Mouse (Mus musculus) midbrain, embryonic 12.5 days (tissue): Measurements from ENCODE around the gene Ppp6r3. TPM values are rescaled to one million over a fixed set of nuclear protein-coding genes. Genes with fewer than 3 reads are reported as not detected.

Experiments
- ATAC-seq: fragments of 200-750 bp; cut with Nextera tagmentation; 2 replicates; pipeline ENCODE4 v1.8.0; 2017; ENCODE audit warnings: low read depth, moderate TSS enrichment, moderate library complexity; ENCODE audit not compliant: low FRiP score
- H3K27ac ChIP-seq: fragments of 300-500 bp; sonication (generic); replicated peaks from 2 replicates; pipeline ENCODE4 v1.5.1; 2016; ENCODE audit warnings: mild to moderate bottlenecking
- H3K27me3 ChIP-seq: fragments of 300-500 bp; sonication (generic); 2 replicates; pipeline ENCODE4 v1.6.1; 2016; ENCODE audit warnings: mild to moderate bottlenecking
- H3K36me3 ChIP-seq: fragments of 300-500 bp; sonication (generic); 2 replicates; pipeline ENCODE4 v1.6.1; 2016
- H3K4me1 ChIP-seq: fragments of 300-500 bp; sonication (generic); 2 replicates; pipeline ENCODE4 v1.6.1; 2016
- H3K4me2 ChIP-seq: fragments of 300-500 bp; sonication (generic); replicated peaks from 2 replicates; pipeline ENCODE4 v1.6.1; 2016; ENCODE audit warnings: mild to moderate bottlenecking, moderate library complexity
- H3K4me3 ChIP-seq: fragments of 300-500 bp; sonication (generic); 2 replicates; pipeline ENCODE4 v1.5.1; 2016; ENCODE audit warnings: mild to moderate bottlenecking
- H3K9ac ChIP-seq: fragments of 300-500 bp; sonication (generic); replicated peaks from 2 replicates; pipeline ENCODE4 v1.6.1; 2016; ENCODE audit warnings: mild to moderate bottlenecking, moderate library complexity
- H3K9me3 ChIP-seq: fragments of 300-500 bp; sonication (generic); 2 replicates; pipeline ENCODE4 v1.6.1; 2016; ENCODE audit warnings: mild to moderate bottlenecking
- WGBS: fragments of 180-500 bp; shearing (Covaris S2); methylation state at CpG from one replicate; pipeline ENCODE4 v1.1.7; 2016; 5-methylcytosine and 5-hydroxymethylcytosine counted together
- polyA plus RNA-seq: library from polyadenylated mRNA; unstranded; fragments of >200 nt; fragmentation: Nextera tagmentation; extraction: Ambion mirVana; gene quantifications from 2 replicates; pipeline ENCODE4 v1.2.1, GENCODE M21; 2016

Gene Ppp6r3
- polyA plus RNA-seq, 1 experiment from 2014 or later = 86.1 TPM

GRCm38 (mm10) chr19:3482831-3483230, 92.7 kb downstream of the Ppp6r3 start:
- peaks cover 82% of the 10 kb centered on the region for H3K36me3 ChIP-seq
- no peak overlapping the region for H3K4me2 ChIP-seq
- 95% methylated on average over 7 of the region's 7 CpGs for WGBS
- H3K27ac ChIP-seq = no peak overlapping the region
- no peak overlapping the region for H3K9ac ChIP-seq
- H3K4me3 ChIP-seq = no peak overlapping the region
- ATAC-seq = no peak
- no peaks in the 10 kb centered on the region for H3K4me1 ChIP-seq
- H3K9me3 ChIP-seq = no peaks in the 10 kb centered on the region
- no peaks in the 10 kb centered on the region for H3K27me3 ChIP-seq

DNA sequence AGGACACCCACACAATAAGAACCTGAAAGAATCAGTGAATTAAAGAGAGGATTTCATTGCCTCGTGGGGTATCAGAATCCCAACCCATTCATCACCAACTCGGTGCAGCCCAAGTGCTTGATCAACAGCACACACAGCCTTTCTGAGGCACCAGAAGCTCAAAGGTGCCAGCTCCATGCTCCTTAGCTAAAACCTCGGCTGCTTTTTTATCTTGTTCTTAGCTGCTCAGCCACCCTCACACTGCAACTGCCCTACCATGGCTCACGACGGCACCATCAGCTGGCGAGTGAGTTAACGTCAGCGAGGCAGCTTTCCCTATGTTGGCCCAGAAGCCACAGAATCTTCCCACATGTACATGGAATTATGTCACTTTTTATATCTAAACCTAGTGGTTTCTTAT, 95.4 kb downstream of the Ppp6r3 start:
- 93% methylated on average over 8 of the region's 8 CpGs for WGBS
- Histone ChIP-seq H3K27ac (no peak overlapping the region), H3K4me2 (no peak overlapping the region), H3K9me3 (no peaks in the 10 kb centered on the region), H3K36me3 (peaks cover 75% of the 10 kb centered on the region), H3K4me3 (no peak overlapping the region), H3K9ac (no peak overlapping the region), H3K27me3 (no peaks in the 10 kb centered on the region), H3K4me1 (no peaks in the 10 kb centered on the region)
- no peak for ATAC-seq

DNA sequence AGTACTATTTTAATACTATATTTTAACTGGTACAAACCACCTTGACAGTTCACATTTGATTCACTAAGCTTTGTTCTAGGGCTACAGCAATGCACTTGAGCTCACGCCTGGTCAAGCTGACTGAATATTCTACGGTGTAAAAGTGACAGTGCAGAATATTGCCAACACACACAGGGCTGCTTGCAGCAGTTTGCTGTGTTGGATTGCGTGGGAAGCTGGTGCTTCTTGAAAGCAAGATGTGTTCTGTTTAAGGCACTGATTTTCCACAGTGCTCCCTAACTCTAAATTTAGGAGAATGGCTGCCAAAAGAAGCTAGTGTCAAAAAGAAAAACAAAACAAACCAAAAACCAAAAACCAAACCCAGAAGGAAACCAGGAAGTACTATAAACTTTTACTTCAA, 98.6 kb downstream of the Ppp6r3 start:
- Histone ChIP-seq H3K9me3 (no peaks in the 10 kb centered on the region), H3K27ac (no peak overlapping the region), H3K27me3 (no peaks in the 10 kb centered on the region), H3K4me1 (no peaks in the 10 kb centered on the region), H3K9ac (no peak overlapping the region), H3K4me3 (no peak overlapping the region), H3K4me2 (no peak overlapping the region), H3K36me3 (peaks cover 74% of the 10 kb centered on the region)
- 96% methylated on average over 3 of the region's 3 CpGs for WGBS
- no peak for ATAC-seq

GRCm38 (mm10) chr19:3471218-3471617, 104.3 kb downstream of the Ppp6r3 start:
- Histone ChIP-seq H3K36me3 (peaks cover 88% of the 10 kb centered on the region), H3K27ac (no peak overlapping the region), H3K4me3 (no peak overlapping the region), H3K9me3 (no peaks in the 10 kb centered on the region), H3K4me1 (no peaks in the 10 kb centered on the region), H3K4me2 (no peak overlapping the region), H3K9ac (no peak overlapping the region), H3K27me3 (no peaks in the 10 kb centered on the region)
- 97% methylated on average over 2 of the region's 2 CpGs for WGBS
- ATAC-seq = no peak

- WGBS = 96% methylated on average over 7 of the region's 7 CpGs
- no peaks in the 10 kb centered on the region for H3K4me1 ChIP-seq
- H3K4me2 ChIP-seq = no peak overlapping the region
- no peak overlapping the region for H3K4me3 ChIP-seq
- ATAC-seq = no peak
- no peak overlapping the region for H3K9ac ChIP-seq
- peaks cover 99% of the 10 kb centered on the region for H3K36me3 ChIP-seq
- H3K27me3 ChIP-seq = no peaks in the 10 kb centered on the region
- H3K27ac ChIP-seq = no peak overlapping the region
- no peaks in the 10 kb centered on the region for H3K9me3 ChIP-seq
Observed at GRCm38 (mm10) chr19:3467574-3467973, 108.0 kb downstream of the Ppp6r3 start.

DNA sequence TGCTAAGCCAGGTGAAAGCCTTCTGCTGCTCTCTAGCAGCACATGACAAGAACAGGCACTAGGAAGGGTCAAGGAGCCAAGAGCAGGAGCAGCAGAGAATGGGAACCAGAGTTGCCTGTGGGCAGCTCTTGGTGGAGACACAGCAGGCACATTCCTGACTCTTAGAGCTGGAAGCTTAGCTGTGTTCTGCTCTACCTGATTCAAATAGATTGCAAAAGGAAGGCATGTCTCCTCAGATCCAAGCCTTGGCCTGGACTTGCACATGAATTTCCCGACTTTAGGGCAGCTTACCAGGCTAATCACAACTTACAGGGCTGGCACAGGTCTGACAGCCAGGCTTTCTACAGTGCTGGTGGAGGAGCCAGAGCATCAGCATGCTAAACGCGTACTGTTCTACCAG, 115.6 kb downstream of the Ppp6r3 start:
- Histone ChIP-seq H3K4me1 (no peaks in the 10 kb centered on the region), H3K4me2 (no peak overlapping the region), H3K27me3 (no peaks in the 10 kb centered on the region), H3K4me3 (no peak overlapping the region), H3K36me3 (peaks cover 100% of the 10 kb centered on the region), H3K27ac (no peak overlapping the region), H3K9me3 (no peaks in the 10 kb centered on the region), H3K9ac (no peak overlapping the region)
- ATAC-seq = no peak
- WGBS = 95% methylated on average over 3 of the region's 3 CpGs

- Histone ChIP-seq H3K9ac (no peak overlapping the region), H3K9me3 (no peaks in the 10 kb centered on the region), H3K27me3 (no peaks in the 10 kb centered on the region), H3K4me3 (no peak overlapping the region), H3K36me3 (peaks cover 94% of the 10 kb centered on the region), H3K4me1 (no peaks in the 10 kb centered on the region), H3K27ac (no peak overlapping the region), H3K4me2 (no peak overlapping the region)
- ATAC-seq = no peak
- WGBS = 95% methylated on average over 6 of the region's 6 CpGs
Observed at GRCm38 (mm10) chr19:3458331-3459099, 117.0 kb downstream of the Ppp6r3 start.

DNA sequence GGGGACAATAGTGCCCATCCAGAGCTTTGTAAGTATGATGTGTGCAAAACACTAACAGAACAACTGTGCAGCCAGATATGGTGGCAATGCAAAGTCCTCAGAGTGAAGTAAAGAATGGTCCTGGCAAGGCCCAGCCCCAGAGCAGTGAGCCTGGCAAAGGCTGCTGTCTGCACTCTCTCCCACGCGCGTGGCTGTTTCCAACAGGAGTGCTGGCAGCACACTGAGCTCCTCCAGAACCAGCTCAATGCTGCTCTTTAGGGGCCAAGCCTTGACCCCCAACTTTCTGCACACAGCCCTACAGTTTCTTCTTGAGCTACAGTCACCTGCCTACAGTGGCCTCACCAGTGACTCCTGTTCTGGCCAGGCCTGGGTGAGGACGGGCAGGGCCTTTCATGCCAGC, 117.8 kb downstream of the Ppp6r3 start:
- H3K4me3 ChIP-seq = no peak overlapping the region
- no peaks in the 10 kb centered on the region for H3K4me1 ChIP-seq
- no peak for ATAC-seq
- peaks cover 86% of the 10 kb centered on the region for H3K36me3 ChIP-seq
- WGBS = 98% methylated on average over 4 of the region's 4 CpGs
- H3K9me3 ChIP-seq = no peaks in the 10 kb centered on the region
- H3K4me2 ChIP-seq = no peak overlapping the region
- H3K9ac ChIP-seq = no peak overlapping the region
- no peaks in the 10 kb centered on the region for H3K27me3 ChIP-seq
- H3K27ac ChIP-seq = no peak overlapping the region

DNA sequence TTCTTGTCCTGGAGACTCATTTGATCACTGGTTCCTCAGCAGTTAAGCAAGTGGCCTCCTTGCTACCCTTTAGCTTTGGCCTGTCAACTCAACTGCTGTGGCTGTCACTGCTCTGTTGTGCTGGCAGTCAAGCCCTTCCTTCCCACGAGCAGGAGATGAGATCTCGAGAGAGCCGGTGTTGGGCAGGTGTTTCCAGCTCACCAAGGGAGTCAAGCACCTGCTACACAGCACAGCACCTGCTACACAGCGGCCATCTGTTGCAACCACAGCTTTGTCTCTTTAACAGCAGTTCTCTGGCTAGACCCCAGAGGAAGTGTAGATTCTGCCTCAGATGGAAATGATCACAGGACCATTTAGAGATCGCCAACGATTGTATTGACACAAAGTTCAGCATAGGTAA, 123.9 kb downstream of the Ppp6r3 start:
- peak; percentile 55; the same call in 1 of the 2 replicates for ATAC-seq
- 62% methylated on average over 6 of the region's 6 CpGs for WGBS
- Histone ChIP-seq H3K27me3 (no peaks in the 10 kb centered on the region), H3K4me3 (no peak overlapping the region), H3K36me3 (peaks cover 25% of the 10 kb centered on the region), H3K4me2 (no peak overlapping the region), H3K9ac (no peak overlapping the region), H3K27ac (peak overlapping the region; percentile 40; the same call in 1 of the 2 replicates), H3K4me1 (0 out of 2 replicates have a peak, but pooled peaks cover 3% of the 10 kb centered on the region), H3K9me3 (0 out of 2 replicates have a peak, but pooled peaks cover 4% of the 10 kb centered on the region)

DNA sequence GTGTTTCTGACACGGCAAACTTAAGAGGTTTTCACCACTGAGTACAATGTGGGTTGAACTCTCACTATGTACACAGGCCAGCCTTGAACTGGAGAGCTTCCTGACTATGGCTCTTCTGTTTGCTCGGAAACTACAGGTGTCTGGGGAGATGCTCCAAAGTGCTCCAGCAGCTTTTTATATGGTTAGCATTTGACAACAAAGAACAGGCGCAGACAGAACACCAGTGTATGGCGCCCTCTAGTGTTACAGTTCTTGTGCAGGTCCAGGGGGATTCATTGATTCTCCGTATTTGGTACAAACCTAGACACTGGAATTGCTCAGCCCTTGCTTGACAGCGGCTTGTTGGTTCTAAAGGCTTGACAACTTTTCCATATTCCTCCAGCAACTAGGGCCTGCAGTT, 124.4 kb downstream of the Ppp6r3 start:
- Histone ChIP-seq H3K4me2 (no peak overlapping the region), H3K9ac (no peak overlapping the region), H3K27me3 (no peaks in the 10 kb centered on the region), H3K4me3 (no peak overlapping the region), H3K27ac (no peak overlapping the region), H3K9me3 (0 out of 2 replicates have a peak, but pooled peaks cover 4% of the 10 kb centered on the region), H3K4me1 (0 out of 2 replicates have a peak, but pooled peaks cover 3% of the 10 kb centered on the region), H3K36me3 (peaks cover 20% of the 10 kb centered on the region)
- 27% methylated on average over 6 of the region's 6 CpGs for WGBS
- ATAC-seq = peak; percentile 67

- Histone ChIP-seq H3K36me3 (peaks cover 16% of the 10 kb centered on the region), H3K27me3 (no peaks in the 10 kb centered on the region), H3K4me2 (no peak overlapping the region), H3K27ac (no peak overlapping the region), H3K4me3 (no peak overlapping the region), H3K9ac (no peak overlapping the region), H3K4me1 (0 out of 2 replicates have a peak, but pooled peaks cover 3% of the 10 kb centered on the region), H3K9me3 (0 out of 2 replicates have a peak, but pooled peaks cover 4% of the 10 kb centered on the region)
- peak; percentile 10; the same call in 1 of the 2 replicates for ATAC-seq
- 95% methylated on average over 3 of the region's 3 CpGs for WGBS
Observed at GRCm38 (mm10) chr19:3450714-3451113, 124.8 kb downstream of the Ppp6r3 start.

GRCm38 (mm10) chr19:3449248-3449647, 126.3 kb downstream of the Ppp6r3 start:
- H3K36me3 ChIP-seq = peaks cover 1% of the 10 kb centered on the region
- H3K4me3 ChIP-seq = no peak overlapping the region
- no peak overlapping the region for H3K9ac ChIP-seq
- H3K4me1 ChIP-seq = 0 out of 2 replicates have a peak, but pooled peaks cover 3% of the 10 kb centered on the region
- H3K27me3 ChIP-seq = no peaks in the 10 kb centered on the region
- WGBS = 87% methylated on average over 3 of the region's 3 CpGs
- H3K9me3 ChIP-seq = 0 out of 2 replicates have a peak, but pooled peaks cover 4% of the 10 kb centered on the region
- no peak overlapping the region for H3K4me2 ChIP-seq
- ATAC-seq = no peak
- H3K27ac ChIP-seq = no peak overlapping the region
